Mouse (Mus musculus): Measurements from ENCODE around the gene 2010300C02Rik.

DNA sequence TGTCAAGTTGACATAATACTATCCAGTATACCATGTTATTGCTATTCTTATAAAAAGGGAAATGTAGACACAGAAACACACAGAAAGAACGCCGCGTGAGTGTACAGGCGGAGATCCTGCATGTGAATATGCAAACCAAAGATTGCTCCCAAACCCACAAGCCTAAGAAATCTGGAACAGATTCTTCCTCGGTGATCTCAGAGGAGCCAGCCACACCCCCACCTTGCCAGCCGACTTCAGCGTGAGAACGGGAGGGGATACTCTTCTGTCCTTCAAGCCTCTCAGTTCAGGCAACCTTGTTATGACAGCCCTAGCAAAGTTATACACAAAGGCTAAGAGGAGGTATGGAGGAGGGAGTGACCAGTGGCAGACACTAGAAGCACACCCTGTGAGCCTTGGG, 9.5 kb upstream of the 2010300C02Rik start:
- no peak for TF ChIP-seq CTCF (conservative IDR thresholded peaks at IDR 0.05; ENCODE audit: low read length)
- no peak for TF ChIP-seq POU5F1 (IDR thresholded peaks at IDR 0.05; ENCODE audit: borderline replicate concordance, low read length)
- no peak for TF ChIP-seq NANOG (IDR thresholded peaks at IDR 0.05; ENCODE audit: borderline replicate concordance, low read length)
